Mouse (Mus musculus): Measurements from ENCODE around the gene Ebf1.

GRCm38 (mm10) chr11:44892814-44893521 lies 275.9 kb downstream of the Ebf1 start:
- TF ChIP-seq TAL1 (IDR thresholded peaks at IDR 0.05; ENCODE audit: low read length) (no peak), GATA1 (IDR thresholded peaks at IDR 0.05; ENCODE audit: low read length) (no peak)

All from erythroblast, embryonic 14.5 days (primary cell).